Mouse (Mus musculus) layer of hippocampus, adult 9-10 months (tissue): ENCODE measurements around the gene Cnn3.
A peak's percentile ranks its signal among the peaks of the same experiment; 100 is the strongest.

Source experiments
- DNase-seq: peaks from one replicate; pipeline ENCODE4 v3.0.0; 2022; ENCODE audit warnings: low spot score

The Cnn3 gene

GRCm38 (mm10) chr3:121492026-121492425 is 65.7 kb downstream of the Cnn3 start:
- DNase-seq, result no peak

- no peak for DNase-seq
Measured at GRCm38 (mm10) chr3:121493997-121494421, 67.7 kb downstream of the Cnn3 start.

DNA sequence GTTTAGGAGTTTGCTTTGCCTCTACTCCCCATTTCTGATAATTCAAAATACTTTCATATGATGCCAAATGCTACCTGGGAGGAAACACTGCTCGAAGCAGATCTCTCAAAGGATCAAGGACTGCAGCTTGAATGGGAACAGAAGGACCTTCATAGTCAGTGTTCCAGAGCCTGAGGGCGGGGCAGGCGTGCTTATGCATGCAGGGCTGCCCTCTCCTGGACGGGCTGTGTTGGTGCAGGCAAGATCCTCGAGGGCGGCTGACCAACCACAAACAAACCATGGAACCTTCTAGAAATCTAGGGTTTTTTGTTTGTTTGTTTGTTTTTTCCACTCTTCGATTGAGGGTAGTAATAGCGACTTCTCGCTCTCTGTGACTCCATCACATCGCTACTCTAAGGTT is 73.9 kb downstream of the Cnn3 start:
- DNase-seq, result peak; percentile 55

- DNase-seq, result no peak
Measured at GRCm38 (mm10) chr3:121500734-121501133, 74.4 kb downstream of the Cnn3 start.

GRCm38 (mm10) chr3:121504927-121505487 is 78.7 kb downstream of the Cnn3 start:
- DNase-seq, result no peak

DNA sequence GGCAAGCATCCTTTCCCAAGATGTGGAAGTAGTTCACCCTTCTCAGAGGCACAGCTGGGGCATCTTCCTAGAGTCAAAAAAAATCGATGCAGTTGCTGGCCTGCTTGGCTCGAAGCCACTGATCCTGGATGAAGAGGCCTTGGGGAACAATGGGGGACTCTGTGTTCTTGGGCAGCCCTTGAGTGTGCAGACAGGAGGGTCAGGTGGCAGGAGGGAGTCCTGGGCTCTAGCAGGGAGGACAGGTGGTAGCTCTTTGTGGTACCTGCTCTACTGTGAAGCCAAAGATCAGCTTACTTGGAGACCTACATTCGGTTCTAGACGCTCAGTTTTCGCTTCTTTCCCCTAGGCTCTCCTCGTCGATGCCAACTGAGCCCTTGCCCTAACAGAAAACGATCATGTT is 79.9 kb downstream of the Cnn3 start:
- no peak for DNase-seq

GRCm38 (mm10) chr3:121506756-121507155 is 80.5 kb downstream of the Cnn3 start:
- no peak for DNase-seq

DNA sequence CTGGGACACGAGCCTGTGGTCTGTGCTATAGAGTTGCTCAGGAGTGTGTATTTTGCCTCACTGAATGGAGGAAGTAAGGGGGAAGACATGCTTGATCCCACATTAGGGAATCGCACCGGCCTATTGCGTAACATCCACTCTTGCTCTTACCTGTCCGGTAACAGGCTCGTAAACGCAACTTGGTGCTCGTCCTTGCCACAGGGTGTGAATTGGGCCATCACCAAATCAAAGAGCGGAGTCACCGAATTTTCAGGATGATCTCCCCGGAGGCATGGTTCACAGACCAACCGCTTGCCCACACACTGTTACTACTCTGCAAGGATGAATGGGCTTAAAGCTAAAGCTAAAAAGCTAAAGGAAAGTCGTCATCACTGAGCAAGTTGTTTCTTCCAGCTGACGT is 81.4 kb downstream of the Cnn3 start:
- DNase-seq, result no peak
